ENCODE assay signal across 17 mouse cellular contexts in genomic region chr19:46635766-46636165, GRCm38 (mm10). TPM values are rescaled to one million over a fixed set of nuclear protein-coding genes. Genes with fewer than 3 reads are reported as not detected.
DNase-seq lines count a peak whose midpoint lies in the region; ATAC-seq and TF ChIP-seq lines count a peak whose summit lies in the region.
"Had no signal": no experiment of that assay in that cellular context is flagged by ENCODE, and none has a peak within 500 bp of the region (broad histone marks: within the 10 kb centered on the region; RNA-seq: fewer than 3 reads in every experiment).

No protein-coding gene starts in this region.

- H3K9ac ChIP-seq in kidney, postnatal 0 days (ENCODE audit: low read depth, low read length) = no peak overlapping the region
- H3K9ac ChIP-seq in liver, embryonic 12.5 days = no peak overlapping the region

- peak; percentile 92 for DNase-seq in heart, adult 11 months
- no peak for DNase-seq in heart, adult 18-20 months
- no peak for DNase-seq in kidney, postnatal 0 days (ENCODE audit: low spot score)
- no peak for DNase-seq in kidney, adult 18-20 months
- DNase-seq in gastrocnemius, postnatal 4 days (ENCODE audit: low spot score in 2 of 2) = no peak
- no peak for DNase-seq in left cerebral cortex, postnatal 4 days
- DNase-seq: cerebellum, adult 11-12 months; layer of hippocampus, adult 9-11 months; right cerebral cortex, postnatal 14 days had no signal

- peak overlapping the region; percentile 54 for H3K27ac ChIP-seq in kidney, postnatal 0 days
- peak overlapping the region; percentile 50; the same call in 1 of the 2 replicates for H3K27ac ChIP-seq in brown adipose tissue, adult 24 weeks (replicated peaks; ENCODE audit: low read depth, low read length)
- H3K27ac ChIP-seq in liver, embryonic 12.5 days = no peak overlapping the region

- H3K4me1 ChIP-seq in kidney, postnatal 0 days (replicated peaks; ENCODE audit: insufficient read depth, low read length) = peaks cover 7% of the 10 kb centered on the region
- H3K4me1 ChIP-seq in brown adipose tissue, adult 24 weeks (ENCODE audit: control insufficient read depth, insufficient read depth, insufficient read length, low read length) = peaks cover 17% of the 10 kb centered on the region
- H3K4me1 ChIP-seq in liver, embryonic 12.5 days = peaks cover 82% of the 10 kb centered on the region

- TF ChIP-seq CTCF in kidney, postnatal 0 days (IDR thresholded peaks at IDR 0.05; ENCODE audit: low read depth) = no peak

- intact Hi-C loops in left cerebral cortex, postnatal 4 days (cut with DNase I) = no loop called here

- ATAC-seq in kidney, postnatal 0 days (replicated peaks; ENCODE audit: low FRiP score, low read depth) = no peak
- ATAC-seq in liver, embryonic 12.5 days = peak; percentile 55
- ATAC-seq: inflammation-experienced regulatory T-cells, adult 6 months had no signal

- WGBS in kidney, postnatal 0 days = 62% methylated on average over 9 of the region's 9 CpGs
- 39% methylated on average over 9 of the region's 9 CpGs for WGBS in liver, embryonic 12.5 days (ENCODE audit: insufficient replicate concordance)

- H3K4me3 ChIP-seq in kidney, postnatal 0 days (replicated peaks; ENCODE audit: low read depth, low read length) = no peak overlapping the region
- no peak overlapping the region for H3K4me3 ChIP-seq in brown adipose tissue, adult 24 weeks (ENCODE audit: insufficient read depth, low read depth, low read length)
- H3K4me3 ChIP-seq in liver, embryonic 12.5 days = no peak overlapping the region
- H3K4me3 ChIP-seq: erythroblast, embryonic 14.5 days; myocyte had no signal

- peaks cover 4% of the 10 kb centered on the region; the same call in 1 of the 2 replicates for H3K36me3 ChIP-seq in kidney, postnatal 0 days (ENCODE audit: insufficient read depth, low read length)
- H3K36me3 ChIP-seq in liver, embryonic 12.5 days = peaks cover 24% of the 10 kb centered on the region

- H3K9me3 ChIP-seq in kidney, postnatal 0 days (replicated peaks; ENCODE audit: low read length) = no peaks in the 10 kb centered on the region
- H3K9me3 ChIP-seq in liver, embryonic 12.5 days (replicated peaks) = no peaks in the 10 kb centered on the region

- H3K27me3 ChIP-seq in kidney, postnatal 0 days (ENCODE audit: insufficient read depth, low read length) = no peaks in the 10 kb centered on the region
- no peaks in the 10 kb centered on the region for H3K27me3 ChIP-seq in liver, embryonic 12.5 days (replicated peaks)

- no peak overlapping the region for H3K4me2 ChIP-seq in kidney, postnatal 0 days (ENCODE audit: low read length)
- H3K4me2 ChIP-seq in liver, embryonic 12.5 days = peak overlapping the region; percentile 29; the same call in 1 of the 2 replicates

RNA-seq across cellular contexts. Expression of gene Wbp1l, which starts 36.9 kb away (rescaled TPM):
- 10 to 100 TPM; 46.9 to 60.7 TPM for total RNA-seq in heart, adult 18-20 months (2021)
- polyA plus RNA-seq in kidney, postnatal 0 days (2015; fragmentation: Nextera tagmentation; extraction: Ambion mirVana) = 35.6 and 39.9 TPM in 2 replicates
- 18.9 and 24.4 TPM in 2 replicates for polyA plus RNA-seq in brown adipose tissue, adult 24 weeks (2012; ENCODE audit: insufficient read depth, insufficient read length, missing spikeins)
- polyA plus RNA-seq in liver, embryonic 12.5 days (2016; fragmentation: Nextera tagmentation; extraction: Ambion mirVana) = 24.4 and 24.9 TPM in 2 replicates
- total RNA-seq in gastrocnemius, postnatal 4 days (2021) = 10 to 100 TPM; 52.4 to 57.2 TPM
- total RNA-seq in left cerebral cortex, postnatal 4 days (2021) = 10 to 100 TPM; 43.1 to 45.3 TPM

RNA-seq across cellular contexts. Expression of gene Cyp17a1, which starts 37.2 kb away (rescaled TPM):
- total RNA-seq in heart, adult 18-20 months (2021) = not detected
- not detected in 2 replicates for polyA plus RNA-seq in kidney, postnatal 0 days (2015; fragmentation: Nextera tagmentation; extraction: Ambion mirVana)
- not detected in 2 replicates for polyA plus RNA-seq in brown adipose tissue, adult 24 weeks (2012; ENCODE audit: insufficient read depth, insufficient read length, missing spikeins)
- polyA plus RNA-seq in liver, embryonic 12.5 days (2016; fragmentation: Nextera tagmentation; extraction: Ambion mirVana) = 0.06 TPM in 1 of 2 replicates, not detected in the other
- not detected for total RNA-seq in gastrocnemius, postnatal 4 days (2021)
- total RNA-seq in left cerebral cortex, postnatal 4 days (2021) = under 1 TPM in 1 of 2 experiments, not detected in 1; 0.24 TPM
- total RNA-seq: granulocyte monocyte progenitor cell, adult 5-6 weeks had no signal
- polyA plus RNA-seq: erythroblast, embryonic 14.5 days; frontal cortex, adult 2 months; limb, embryonic 11.5 days; myocyte had no signal

RNA-seq across cellular contexts. Expression of gene Borcs7, which starts 53.9 kb away (rescaled TPM):
- 1 to 10 TPM; 7.5 to 8.8 TPM for total RNA-seq in heart, adult 18-20 months (2021)
- 21.3 TPM in 2 replicates for polyA plus RNA-seq in kidney, postnatal 0 days (2015; fragmentation: Nextera tagmentation; extraction: Ambion mirVana)
- polyA plus RNA-seq in brown adipose tissue, adult 24 weeks (2012; ENCODE audit: insufficient read depth, insufficient read length, missing spikeins) = 20.4 and 24.7 TPM in 2 replicates
- polyA plus RNA-seq in liver, embryonic 12.5 days (2016; fragmentation: Nextera tagmentation; extraction: Ambion mirVana) = 7.4 and 7.7 TPM in 2 replicates
- 10 to 100 TPM; 12.5 to 12.6 TPM for total RNA-seq in gastrocnemius, postnatal 4 days (2021)
- total RNA-seq in left cerebral cortex, postnatal 4 days (2021) = 10 to 100 TPM; 15.8 to 17.7 TPM
